In genomic region chr1:155303402-155303801, GRCm38 (mm10) we compare ENCODE assay signal across 28 mouse cellular contexts. TPM values are rescaled to one million over a fixed set of nuclear protein-coding genes. Genes with fewer than 3 reads are reported as not detected.
DNase-seq lines count a peak whose midpoint lies in the region; ATAC-seq and TF ChIP-seq lines count a peak whose summit lies in the region.
"Had no signal": no experiment of that assay in that cellular context is flagged by ENCODE, and none has a peak within 500 bp of the region (broad histone marks: within the 10 kb centered on the region; RNA-seq: fewer than 3 reads in every experiment).

No protein-coding gene starts in this region.

- 44% methylated on average over 2 of the region's 2 CpGs for WGBS in forebrain, embryonic 14.5 days
- 90% methylated on average over 2 of the region's 2 CpGs for WGBS in forebrain, embryonic 10.5 days
- WGBS in midbrain, embryonic 16.5 days: 38% methylated on average over 2 of the region's 2 CpGs

- TF ChIP-seq CTCF in layer of hippocampus, adult 2 months (conservative IDR thresholded peaks at IDR 0.05): no peak

- ATAC-seq in forebrain, embryonic 14.5 days: peak; percentile 53; the same call in 1 of the 2 replicates
- peak; percentile 61 for ATAC-seq in midbrain, embryonic 16.5 days
- ATAC-seq: intestine, embryonic 15.5 days had no signal

- H3K36me3 ChIP-seq in forebrain, embryonic 14.5 days (ENCODE audit: control insufficient read depth, insufficient read depth, low read length): peaks cover 7% of the 10 kb centered on the region; the same call in 1 of the 2 replicates
- peaks cover 2% of the 10 kb centered on the region; the same call in 1 of the 2 replicates for H3K36me3 ChIP-seq in forebrain, embryonic 10.5 days (replicated peaks)
- no peaks in the 10 kb centered on the region for H3K36me3 ChIP-seq in midbrain, embryonic 16.5 days (ENCODE audit: control insufficient read depth, insufficient read depth, low read length)
- H3K36me3 ChIP-seq: intestine, embryonic 15.5 days had no signal

- DNase-seq in forebrain, embryonic 14.5 days (ENCODE audit: low spot score): peak; percentile 75
- no peak for DNase-seq in forebrain, embryonic 10.5 days (ENCODE audit: extremely low spot score, low spot score)
- DNase-seq in layer of hippocampus, adult 2 months (ENCODE audit: low spot score in 2 of 2): no peak
- no peak for DNase-seq in layer of hippocampus, adult 18-20 months (ENCODE audit: low spot score in 2 of 2)
- peak; percentile 21 for DNase-seq in brain, adult 2 months (ENCODE audit: low read depth, low spot score)
- no peak for DNase-seq in left cerebral cortex, adult 8-10 months (ENCODE audit: low spot score in 2 of 2)
- DNase-seq: adrenal gland, postnatal 14 days; cerebellum, adult 18-20 months; cerebellum, postnatal 14 days; gastrocnemius, postnatal 25 days; heart, adult 11 months; kidney, adult 2 months; kidney, postnatal 36 days; layer of hippocampus, postnatal 36 days; liver; lung, postnatal 36 days; thymus, adult 2 months; thymus, postnatal 4 days had no signal

- H3K4me1 ChIP-seq in forebrain, embryonic 14.5 days (ENCODE audit: control insufficient read depth, insufficient read depth, low read length): peaks cover 22% of the 10 kb centered on the region
- H3K4me1 ChIP-seq in forebrain, embryonic 10.5 days: peaks cover 49% of the 10 kb centered on the region
- H3K4me1 ChIP-seq in midbrain, embryonic 16.5 days (ENCODE audit: control insufficient read depth, insufficient read depth, low read length): peaks cover 47% of the 10 kb centered on the region
- H3K4me1 ChIP-seq: embryonic facial prominence, embryonic 15.5 days; heart, embryonic 10.5 days; heart, embryonic 15.5 days; intestine, embryonic 15.5 days; lung, embryonic 15.5 days; megakaryocyte, embryonic 14.5 days had no signal

- no peak overlapping the region for H3K4me2 ChIP-seq in forebrain, embryonic 14.5 days (ENCODE audit: low read length)
- no peak overlapping the region for H3K4me2 ChIP-seq in midbrain, embryonic 16.5 days (ENCODE audit: low read length)
- H3K4me2 ChIP-seq: embryonic facial prominence, embryonic 15.5 days; heart, embryonic 15.5 days; hindbrain, embryonic 13.5 days; intestine, embryonic 15.5 days; lung, embryonic 15.5 days had no signal

- H3K9me3 ChIP-seq in forebrain, embryonic 14.5 days (replicated peaks; ENCODE audit: control insufficient read depth, low read length): no peaks in the 10 kb centered on the region
- H3K9me3 ChIP-seq in forebrain, embryonic 10.5 days: no peaks in the 10 kb centered on the region
- H3K9me3 ChIP-seq in midbrain, embryonic 16.5 days (replicated peaks; ENCODE audit: control insufficient read depth, low read length, poor library complexity, severe bottlenecking): no peaks in the 10 kb centered on the region
- H3K9me3 ChIP-seq: embryonic facial prominence, embryonic 10.5 days; embryonic facial prominence, embryonic 15.5 days; heart, embryonic 10.5 days; heart, embryonic 15.5 days; hindbrain, embryonic 13.5 days; intestine, embryonic 15.5 days; lung, embryonic 15.5 days; megakaryocyte, embryonic 14.5 days had no signal

- H3K27me3 ChIP-seq in forebrain, embryonic 14.5 days (replicated peaks; ENCODE audit: control insufficient read depth, insufficient read depth, low read length): no peaks in the 10 kb centered on the region
- H3K27me3 ChIP-seq in forebrain, embryonic 10.5 days (ENCODE audit: poor library complexity, severe bottlenecking): peaks cover 25% of the 10 kb centered on the region
- H3K27me3 ChIP-seq in midbrain, embryonic 16.5 days (ENCODE audit: control insufficient read depth, insufficient read depth, low read depth, low read length): no peaks in the 10 kb centered on the region
- H3K27me3 ChIP-seq: embryonic facial prominence, embryonic 15.5 days; heart, embryonic 15.5 days; hindbrain, embryonic 13.5 days; intestine, embryonic 15.5 days; lung, embryonic 15.5 days; megakaryocyte, embryonic 14.5 days had no signal

- no peak overlapping the region for H3K4me3 ChIP-seq in forebrain, embryonic 14.5 days (ENCODE audit: low read depth, low read length)
- H3K4me3 ChIP-seq in forebrain, embryonic 10.5 days: no peak overlapping the region
- H3K4me3 ChIP-seq in layer of hippocampus, adult 2 months: no peak overlapping the region
- H3K4me3 ChIP-seq in midbrain, embryonic 16.5 days (ENCODE audit: low read depth, low read length): no peak overlapping the region
- H3K4me3 ChIP-seq: embryonic facial prominence, embryonic 10.5 days; embryonic facial prominence, embryonic 15.5 days; heart, embryonic 10.5 days; heart, embryonic 15.5 days; hindbrain, embryonic 13.5 days; intestine, embryonic 15.5 days; lung, embryonic 15.5 days; megakaryocyte, embryonic 14.5 days had no signal

- no peak overlapping the region for H3K27ac ChIP-seq in forebrain, embryonic 14.5 days (ENCODE audit: low read depth, low read length)
- no peak overlapping the region for H3K27ac ChIP-seq in forebrain, embryonic 10.5 days
- peak overlapping the region; percentile 15; the same call in 1 of the 2 replicates for H3K27ac ChIP-seq in layer of hippocampus, adult 2 months
- H3K27ac ChIP-seq in midbrain, embryonic 16.5 days (ENCODE audit: low read length): peak overlapping the region; percentile 72; the same call in 1 of the 2 replicates
- H3K27ac ChIP-seq: embryonic facial prominence, embryonic 10.5 days; embryonic facial prominence, embryonic 15.5 days; heart, embryonic 10.5 days; heart, embryonic 15.5 days; hindbrain, embryonic 13.5 days; intestine, embryonic 15.5 days; liver, embryonic 14.5 days; lung, embryonic 15.5 days had no signal

- H3K9ac ChIP-seq in forebrain, embryonic 14.5 days (ENCODE audit: low read length): no peak overlapping the region
- no peak overlapping the region for H3K9ac ChIP-seq in midbrain, embryonic 16.5 days (ENCODE audit: low read depth, low read length)
- H3K9ac ChIP-seq: embryonic facial prominence, embryonic 15.5 days; heart, embryonic 15.5 days; hindbrain, embryonic 13.5 days; intestine, embryonic 15.5 days; liver, embryonic 14.5 days; lung, embryonic 15.5 days had no signal

RNA-seq across cellular contexts. Expression of gene BC034090, which starts 59.2 kb away (rescaled TPM):
- polyA plus RNA-seq in forebrain, embryonic 14.5 days (2014; fragmentation: Nextera tagmentation; extraction: Ambion mirVana): 2.4 TPM in 2 replicates
- 3.6 and 4.4 TPM in 2 replicates for polyA plus RNA-seq in forebrain, embryonic 10.5 days (2016; fragmentation: Nextera tagmentation; extraction: Ambion mirVana)
- total RNA-seq in layer of hippocampus, adult 2 months (2021): 1 to 10 TPM; 7.9 to 8.2 TPM
- 1 to 10 TPM; 5.9 to 7.6 TPM for total RNA-seq in layer of hippocampus, adult 18-20 months (2021)
- polyA plus RNA-seq in midbrain, embryonic 16.5 days (2015; fragmentation: Nextera tagmentation; extraction: Ambion mirVana): 2.8 and 5.5 TPM in 2 replicates
- total RNA-seq in left cerebral cortex, adult 8-10 months (2022): 10 to 100 TPM in 3 of 4 experiments, 1 to 10 TPM in 1; 8.7 to 18.3 (median 14.4) TPM

Comparison
In these comparisons a context has a peak if more than half of its experiments do, and no peak if none do; other contexts are left out.
1. DNase-seq: peak in forebrain, embryonic 14.5 days (single experiment) and brain, adult 2 months (single experiment); none in forebrain, embryonic 10.5 days (single experiment), layer of hippocampus, adult 2 months (0 of 2), layer of hippocampus, adult 18-20 months (0 of 2) and left cerebral cortex, adult 8-10 months (0 of 2).
2. H3K27ac ChIP-seq: peak in layer of hippocampus, adult 2 months (single experiment) and midbrain, embryonic 16.5 days (single experiment); none in forebrain, embryonic 14.5 days (single experiment) and forebrain, embryonic 10.5 days (single experiment).